Mouse (Mus musculus): ENCODE results near the gene Hcar2. TPM values are rescaled to one million over a fixed set of nuclear protein-coding genes. Genes with fewer than 3 reads are reported as not detected.
A peak's percentile ranks its signal among the peaks of the same experiment; 100 is the strongest.

Gene Hcar2
- polyA plus RNA-seq, 1 experiment from 2014 or later: not detected

- H3K4me3 ChIP-seq (ENCODE audit: low read depth, low read length): no peak overlapping the region
- H3K4me1 ChIP-seq (ENCODE audit: insufficient read depth): peaks cover 6% of the 10 kb centered on the region; the same call in 1 of the 2 replicates
- no peak overlapping the region for H3K27ac ChIP-seq (ENCODE audit: low read depth)
- DNase-seq (no peak), ATAC-seq (ENCODE audit: insufficient read depth) (no peak)
- TF ChIP-seq CTCF (IDR thresholded peaks at IDR 0.05; ENCODE audit: low read depth): no peak
- no peaks in the 10 kb centered on the region for H3K27me3 ChIP-seq (ENCODE audit: insufficient read depth, low read length)
- no peaks in the 10 kb centered on the region for H3K9me3 ChIP-seq (ENCODE audit: low read depth, low read length)
- H3K9ac ChIP-seq: no peak overlapping the region
- H3K36me3 ChIP-seq (ENCODE audit: insufficient read depth): no peaks in the 10 kb centered on the region
- WGBS: 60% methylated on average over 7 of the region's 7 CpGs
- H3K4me2 ChIP-seq: no peak overlapping the region
These were observed 18.6 kb upstream of the Hcar2 start for GRCm38 (mm10) chr5:123883891-123884290.

DNA sequence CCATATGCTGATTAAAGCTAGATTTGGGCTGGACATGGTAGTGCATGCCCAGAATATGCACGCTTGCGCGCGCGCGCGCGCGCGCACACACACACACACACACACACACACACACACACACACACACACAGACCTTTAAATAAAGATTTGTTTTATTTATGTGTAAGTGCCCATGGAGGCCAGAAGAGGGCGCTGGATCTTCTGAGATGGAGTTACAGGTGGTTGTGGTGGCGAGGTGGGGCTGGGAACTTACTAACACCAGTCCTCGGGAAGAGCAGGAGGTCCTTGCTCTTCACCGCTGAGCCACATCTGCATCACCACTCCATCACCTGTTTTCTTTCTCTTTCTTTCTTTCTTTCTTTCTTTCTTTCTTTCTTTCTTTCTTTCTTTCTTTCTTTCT, 15.5 kb upstream of the Hcar2 start:
- H3K27ac ChIP-seq (ENCODE audit: low read depth): no peak overlapping the region
- H3K9me3 ChIP-seq (ENCODE audit: low read depth, low read length): no peaks in the 10 kb centered on the region
- ATAC-seq (ENCODE audit: insufficient read depth): no peak
- no peaks in the 10 kb centered on the region for H3K27me3 ChIP-seq (ENCODE audit: insufficient read depth, low read length)
- H3K4me2 ChIP-seq: no peak overlapping the region
- 83% methylated on average over 14 of the region's 14 CpGs for WGBS
- no peak overlapping the region for H3K9ac ChIP-seq
- H3K4me1 ChIP-seq (ENCODE audit: insufficient read depth): peaks cover 6% of the 10 kb centered on the region; the same call in 1 of the 2 replicates
- peak; percentile 16; the same call in 1 of the 2 replicates for TF ChIP-seq CTCF (IDR thresholded peaks at IDR 0.05; ENCODE audit: low read depth)
- H3K36me3 ChIP-seq (ENCODE audit: insufficient read depth): no peaks in the 10 kb centered on the region
- no peak overlapping the region for H3K4me3 ChIP-seq (ENCODE audit: low read depth, low read length)
- no peak for DNase-seq

DNA sequence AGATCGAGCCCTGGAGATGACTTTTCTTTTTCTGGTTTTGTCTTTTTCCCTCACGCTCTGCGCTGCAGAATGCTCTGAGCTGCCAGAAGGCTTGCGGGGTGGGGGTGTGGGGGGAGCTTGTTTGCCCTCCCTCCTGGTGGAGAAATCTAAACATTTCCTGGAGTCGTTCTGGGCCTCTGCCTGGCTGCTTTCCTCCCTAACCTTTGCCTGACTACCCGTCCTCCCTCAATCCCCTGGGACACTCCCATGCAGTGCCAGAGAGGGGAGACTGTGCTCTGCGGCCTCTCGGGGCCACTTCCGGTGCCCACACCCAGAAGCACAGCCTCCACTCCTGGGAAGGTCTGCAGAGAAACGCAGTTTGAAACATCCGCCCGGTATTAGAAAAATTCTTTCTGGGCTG, 14.6 kb upstream of the Hcar2 start, which contains the start of gene Hcar1:
Gene Hcar1, minus strand, starts transcription at position 93 of the 400 bp plus-strand sequence.
- no peaks in the 10 kb centered on the region for H3K9me3 ChIP-seq (ENCODE audit: low read depth, low read length)
- TF ChIP-seq CTCF (IDR thresholded peaks at IDR 0.05; ENCODE audit: low read depth): 0 out of 2 replicates have a peak, but pooled peaks have one; percentile 10
- H3K36me3 ChIP-seq (ENCODE audit: insufficient read depth): no peaks in the 10 kb centered on the region
- no peaks in the 10 kb centered on the region for H3K27me3 ChIP-seq (ENCODE audit: insufficient read depth, low read length)
- WGBS: 23% methylated on average over 12 of the region's 12 CpGs
- H3K4me2 ChIP-seq: peak within 1 kb of the TSS; percentile 51
- H3K9ac ChIP-seq: peak within 1 kb of the TSS; percentile 43
- no peak within 1 kb of the TSS for H3K4me3 ChIP-seq (ENCODE audit: low read depth, low read length)
- DNase-seq: peak; percentile 56
- ATAC-seq (ENCODE audit: insufficient read depth): peak; percentile 69; the same call in 1 of the 2 replicates
- peaks cover 6% of the 10 kb centered on the region; the same call in 1 of the 2 replicates for H3K4me1 ChIP-seq (ENCODE audit: insufficient read depth)
- H3K27ac ChIP-seq (ENCODE audit: low read depth): peak within 1 kb of the TSS; percentile 38; the same call in 1 of the 2 replicates

GRCm38 (mm10) chr5:123878056-123878455, 12.8 kb upstream of the Hcar2 start:
- peak overlapping the region; percentile 31 for H3K4me2 ChIP-seq
- DNase-seq (no peak), ATAC-seq (ENCODE audit: insufficient read depth) (no peak)
- peaks cover 6% of the 10 kb centered on the region; the same call in 1 of the 2 replicates for H3K4me1 ChIP-seq (ENCODE audit: insufficient read depth)
- no peak overlapping the region for H3K27ac ChIP-seq (ENCODE audit: low read depth)
- no peaks in the 10 kb centered on the region for H3K9me3 ChIP-seq (ENCODE audit: low read depth, low read length)
- no peaks in the 10 kb centered on the region for H3K36me3 ChIP-seq (ENCODE audit: insufficient read depth)
- no peak for TF ChIP-seq CTCF (IDR thresholded peaks at IDR 0.05; ENCODE audit: low read depth)
- H3K9ac ChIP-seq: no peak overlapping the region
- H3K27me3 ChIP-seq (ENCODE audit: insufficient read depth, low read length): no peaks in the 10 kb centered on the region
- H3K4me3 ChIP-seq (ENCODE audit: low read depth, low read length): no peak overlapping the region; the same call in 1 of the 2 replicates
- WGBS: 37% methylated on average over 14 of the region's 14 CpGs

DNA sequence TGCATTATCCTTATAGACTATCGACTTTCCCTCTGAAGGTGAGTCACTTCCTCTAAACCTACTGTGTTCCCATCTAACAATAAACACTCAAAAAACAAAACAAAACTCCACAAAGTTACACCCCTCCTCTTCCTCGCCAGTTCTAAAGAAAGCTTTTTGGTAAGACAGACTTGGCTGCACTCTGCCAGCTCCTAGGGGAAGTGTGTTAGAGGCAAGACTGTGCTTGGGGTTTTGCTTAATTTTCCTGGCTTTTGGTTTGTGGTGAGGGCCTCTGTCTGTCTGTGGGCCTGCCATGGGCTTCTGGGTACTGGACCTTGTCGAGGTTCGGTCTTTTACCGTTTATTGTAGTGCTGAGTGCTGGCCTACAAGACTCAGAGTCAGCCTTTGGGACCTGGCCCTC, 8.9 kb upstream of the Hcar2 start:
- ATAC-seq (ENCODE audit: insufficient read depth): no peak
- no peaks in the 10 kb centered on the region for H3K36me3 ChIP-seq (ENCODE audit: insufficient read depth)
- DNase-seq: no peak
- TF ChIP-seq CTCF (IDR thresholded peaks at IDR 0.05; ENCODE audit: low read depth): no peak
- no peak overlapping the region for H3K4me3 ChIP-seq (ENCODE audit: low read depth, low read length)
- WGBS: 78% methylated on average over 5 of the region's 5 CpGs
- no peak overlapping the region for H3K27ac ChIP-seq (ENCODE audit: low read depth)
- H3K4me1 ChIP-seq (ENCODE audit: insufficient read depth): no peaks in the 10 kb centered on the region
- no peaks in the 10 kb centered on the region for H3K9me3 ChIP-seq (ENCODE audit: low read depth, low read length)
- no peak overlapping the region for H3K4me2 ChIP-seq
- no peak overlapping the region for H3K9ac ChIP-seq
- no peaks in the 10 kb centered on the region for H3K27me3 ChIP-seq (ENCODE audit: insufficient read depth, low read length)

DNA sequence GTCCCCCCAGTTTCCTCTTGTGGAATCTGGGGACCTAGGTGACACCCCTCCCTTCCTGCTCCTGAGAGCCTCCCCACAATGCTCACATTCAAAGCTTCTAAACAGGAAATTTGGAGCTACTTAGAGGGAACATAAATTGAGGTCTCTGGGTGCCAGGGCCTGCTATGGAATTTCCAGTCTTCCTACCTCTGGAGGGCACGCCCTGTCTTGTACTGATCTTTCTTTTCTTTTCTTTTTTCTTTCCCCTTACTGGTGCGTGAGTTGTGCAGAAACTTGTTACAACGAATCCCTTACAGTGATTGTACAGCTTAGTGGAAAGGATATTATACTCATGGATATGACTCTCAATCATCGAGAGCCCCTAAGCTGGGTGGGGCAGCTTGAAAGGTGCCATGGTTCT, 4.3 kb upstream of the Hcar2 start:
- ATAC-seq (ENCODE audit: insufficient read depth) (no peak), DNase-seq (no peak)
- Histone ChIP-seq H3K36me3 (ENCODE audit: insufficient read depth) (no peaks in the 10 kb centered on the region), H3K4me1 (ENCODE audit: insufficient read depth) (no peaks in the 10 kb centered on the region), H3K27ac (ENCODE audit: low read depth) (no peak overlapping the region), H3K4me2 (no peak overlapping the region), H3K9ac (no peak overlapping the region), H3K27me3 (ENCODE audit: insufficient read depth, low read length) (no peaks in the 10 kb centered on the region), H3K4me3 (ENCODE audit: low read depth, low read length) (no peak overlapping the region), H3K9me3 (ENCODE audit: low read depth, low read length) (no peaks in the 10 kb centered on the region)
- WGBS: 79% methylated on average over 4 of the region's 4 CpGs
- TF ChIP-seq CTCF (IDR thresholded peaks at IDR 0.05; ENCODE audit: low read depth): no peak

GRCm38 (mm10) chr5:123866457-123866856, 1.2 kb upstream of the Hcar2 start:
- no peak for DNase-seq
- no peak overlapping the region for H3K4me2 ChIP-seq
- H3K27me3 ChIP-seq (ENCODE audit: insufficient read depth, low read length): no peaks in the 10 kb centered on the region
- H3K4me3 ChIP-seq (ENCODE audit: low read depth, low read length): no peak overlapping the region
- 78% methylated on average over 4 of the region's 4 CpGs for WGBS
- H3K9ac ChIP-seq: no peak overlapping the region
- no peaks in the 10 kb centered on the region for H3K36me3 ChIP-seq (ENCODE audit: insufficient read depth)
- H3K4me1 ChIP-seq (ENCODE audit: insufficient read depth): no peaks in the 10 kb centered on the region
- H3K9me3 ChIP-seq (ENCODE audit: low read depth, low read length): no peaks in the 10 kb centered on the region
- no peak overlapping the region for H3K27ac ChIP-seq (ENCODE audit: low read depth)
- no peak for ATAC-seq (ENCODE audit: insufficient read depth)
- TF ChIP-seq CTCF (IDR thresholded peaks at IDR 0.05; ENCODE audit: low read depth): no peak
